Mouse (Mus musculus) urinary bladder, postnatal 10 days (tissue): ENCODE measurements at regions not wholly inside any gene's neighbourhood (a gene's known extent, or its start where the extent isn't known, plus 50 kb on each side); places are given as distances from the start of the nearest gene placed in this dataset.

ENCODE experiments used
- DNase-seq: peaks from one replicate; pipeline ENCODE4 v3.0.0; 2022; ENCODE audit warnings: low spot score

DNA sequence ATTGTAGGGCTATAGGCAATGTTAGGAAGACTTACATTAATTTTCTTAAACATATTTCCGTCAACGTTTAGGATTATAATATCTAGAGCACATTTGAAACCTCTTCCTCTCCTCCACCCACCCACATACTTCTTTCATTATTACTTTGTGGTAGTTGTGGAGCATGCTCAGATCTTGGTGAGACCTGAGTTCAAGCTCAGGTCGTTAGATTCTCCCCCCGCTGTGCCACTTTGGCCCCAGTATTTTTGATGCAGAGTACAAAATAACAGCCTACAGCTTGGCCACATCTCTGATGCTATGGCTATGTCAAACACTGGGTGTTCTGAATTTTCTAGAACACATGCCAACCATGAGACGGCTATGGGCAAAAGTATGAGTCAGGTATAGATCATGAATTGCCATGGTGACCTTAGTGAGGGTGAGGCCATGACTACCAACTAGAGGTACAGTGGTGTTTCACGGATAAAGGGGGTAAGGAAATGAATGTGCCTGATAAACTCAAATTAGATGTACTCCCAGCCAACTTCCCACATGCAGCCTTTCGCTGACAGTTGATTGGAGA lies 68.5 kb upstream of the H2afz start:
- DNase-seq = no peak

GRCm38 (mm10) chr3:137798769-137799168 lies 65.5 kb upstream of the H2afz start:
- DNase-seq = no peak

GRCm38 (mm10) chr3:137801402-137802020 lies 62.8 kb upstream of the H2afz start:
- no peak for DNase-seq

DNA sequence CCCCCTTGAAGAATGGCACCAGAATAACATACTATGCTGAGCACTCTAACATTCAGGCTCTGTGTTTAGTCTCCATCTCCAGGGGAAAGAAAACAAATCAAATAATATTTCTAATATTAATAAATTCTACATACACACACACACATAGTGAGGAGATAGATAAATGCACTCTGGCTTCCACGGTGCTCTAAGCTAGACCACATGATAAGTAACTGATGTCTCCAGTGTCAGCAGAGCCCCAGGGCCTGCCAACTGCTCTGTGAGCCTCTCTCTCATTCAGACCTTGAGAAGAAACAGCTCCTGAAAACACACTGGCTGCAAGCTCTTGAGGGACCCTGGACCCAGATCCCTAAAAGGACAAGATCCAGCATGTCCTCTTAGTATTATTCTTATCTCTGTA lies 56.9 kb upstream of the H2afz start:
- DNase-seq = no peak

GRCm38 (mm10) chr3:137807913-137808684 lies 56.2 kb upstream of the H2afz start:
- DNase-seq = no peak

DNA sequence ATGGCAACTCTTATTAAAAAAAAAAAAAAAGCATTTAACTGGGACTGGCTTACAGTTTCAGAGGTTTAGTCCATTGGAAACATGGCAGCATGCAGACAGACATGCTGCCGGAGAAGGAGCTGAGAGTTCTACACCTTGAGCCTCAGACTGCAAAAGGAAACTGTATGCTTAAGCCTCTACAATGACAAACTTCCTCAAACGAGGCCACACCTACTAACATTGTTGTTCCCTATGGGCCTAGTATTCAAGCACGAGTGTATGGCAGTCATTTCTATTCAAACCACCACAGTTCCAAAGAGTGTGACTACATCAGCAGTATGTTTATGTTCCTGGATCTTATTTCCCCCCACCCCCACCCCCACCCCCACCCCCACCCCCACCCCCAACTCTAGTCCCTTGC lies 54.2 kb upstream of the H2afz start:
- no peak for DNase-seq
